Mouse (Mus musculus): ENCODE data around the gene Itpr1.

The Itpr1 gene

GRCm38 (mm10) chr6:108324464-108325025 is 111.6 kb downstream of the Itpr1 start:
- no peak for DNase-seq (ENCODE audit: low read depth, low spot score)

GRCm38 (mm10) chr6:108325400-108325799 is 112.5 kb downstream of the Itpr1 start:
- no peak for DNase-seq (ENCODE audit: low read depth, low spot score)

GRCm38 (mm10) chr6:108325948-108326411 is 113.1 kb downstream of the Itpr1 start:
- DNase-seq (ENCODE audit: low read depth, low spot score) = no peak

- DNase-seq (ENCODE audit: low read depth, low spot score) = no peak
Measured at GRCm38 (mm10) chr6:108326751-108327161, 113.9 kb downstream of the Itpr1 start.

- no peak for DNase-seq (ENCODE audit: low read depth, low spot score)
Measured at GRCm38 (mm10) chr6:108327561-108327960, 114.7 kb downstream of the Itpr1 start.

- DNase-seq (ENCODE audit: low read depth, low spot score) = no peak
Measured at GRCm38 (mm10) chr6:108328296-108328695, 115.4 kb downstream of the Itpr1 start.

- no peak for DNase-seq (ENCODE audit: low read depth, low spot score)
Measured at GRCm38 (mm10) chr6:108330461-108330860, 117.6 kb downstream of the Itpr1 start.

GRCm38 (mm10) chr6:108331268-108331667 is 118.4 kb downstream of the Itpr1 start:
- peak; percentile 17 for DNase-seq (ENCODE audit: low read depth, low spot score)

GRCm38 (mm10) chr6:108334059-108334458 is 121.2 kb downstream of the Itpr1 start:
- DNase-seq (ENCODE audit: low read depth, low spot score) = peak; percentile 72

- no peak for DNase-seq (ENCODE audit: low read depth, low spot score)
Measured at GRCm38 (mm10) chr6:108335202-108335823, 122.4 kb downstream of the Itpr1 start.

- DNase-seq (ENCODE audit: low read depth, low spot score) = no peak
Measured at GRCm38 (mm10) chr6:108336506-108336905, 123.6 kb downstream of the Itpr1 start.

- no peak for DNase-seq (ENCODE audit: low read depth, low spot score)
Measured at GRCm38 (mm10) chr6:108337289-108337688, 124.4 kb downstream of the Itpr1 start.

GRCm38 (mm10) chr6:108338362-108338761 is 125.5 kb downstream of the Itpr1 start:
- DNase-seq (ENCODE audit: low read depth, low spot score) = no peak

GRCm38 (mm10) chr6:108342989-108343388 is 130.1 kb downstream of the Itpr1 start:
- no peak for DNase-seq (ENCODE audit: low read depth, low spot score)

GRCm38 (mm10) chr6:108343781-108344310 is 130.9 kb downstream of the Itpr1 start:
- no peak for DNase-seq (ENCODE audit: low read depth, low spot score)

- no peak for DNase-seq (ENCODE audit: low read depth, low spot score)
Measured at GRCm38 (mm10) chr6:108350801-108351200, 137.9 kb downstream of the Itpr1 start.

- DNase-seq (ENCODE audit: low read depth, low spot score) = no peak
Measured at GRCm38 (mm10) chr6:108351998-108352397, 139.1 kb downstream of the Itpr1 start.

- DNase-seq (ENCODE audit: low read depth, low spot score) = peak; percentile 40
Measured at GRCm38 (mm10) chr6:108367412-108367811, 154.5 kb downstream of the Itpr1 start.

GRCm38 (mm10) chr6:108369031-108369430 is 156.1 kb downstream of the Itpr1 start:
- DNase-seq (ENCODE audit: low read depth, low spot score) = no peak

- DNase-seq (ENCODE audit: low read depth, low spot score) = no peak
Measured at GRCm38 (mm10) chr6:108371347-108371893, 158.5 kb downstream of the Itpr1 start.

- DNase-seq (ENCODE audit: low read depth, low spot score) = no peak
Measured at GRCm38 (mm10) chr6:108374019-108374418, 161.1 kb downstream of the Itpr1 start.

- no peak for DNase-seq (ENCODE audit: low read depth, low spot score)
Measured at GRCm38 (mm10) chr6:108379041-108379440, 166.1 kb downstream of the Itpr1 start.

- no peak for DNase-seq (ENCODE audit: low read depth, low spot score)
Measured at GRCm38 (mm10) chr6:108380209-108380608, 167.3 kb downstream of the Itpr1 start.
